Mouse (Mus musculus) midbrain, embryonic 16.5 days (tissue): ENCODE data around the gene Commd1. TPM values are rescaled to one million over a fixed set of nuclear protein-coding genes. Genes with fewer than 3 reads are reported as not detected.

Source experiments
- ATAC-seq: fragments of 200-750 bp; cut with Nextera tagmentation; 2 replicates; pipeline ENCODE4 v1.8.0; 2017; ENCODE audit warnings: moderate TSS enrichment
- H3K27ac ChIP-seq: fragments of 300-500 bp; sonication (generic); 2 replicates; pipeline ENCODE4 v1.5.1; 2014; ENCODE audit warnings: mild to moderate bottlenecking, low read length, mixed read lengths
- H3K27me3 ChIP-seq: fragments of 300-500 bp; sonication (generic); 2 replicates; pipeline ENCODE4 v1.6.1; 2014; ENCODE audit warnings: low read depth, low read length, mixed read lengths; ENCODE audit not compliant: control insufficient read depth, insufficient read depth
- H3K36me3 ChIP-seq: fragments of 300-500 bp; sonication (generic); 2 replicates; pipeline ENCODE4 v1.6.1; 2014; ENCODE audit warnings: mild to moderate bottlenecking, low read length, moderate library complexity, mixed read lengths; ENCODE audit not compliant: control insufficient read depth, insufficient read depth
- H3K4me1 ChIP-seq: fragments of 300-500 bp; sonication (generic); 2 replicates; pipeline ENCODE4 v1.6.1; 2014; ENCODE audit warnings: mild to moderate bottlenecking, low read length, mixed read lengths; ENCODE audit not compliant: control insufficient read depth, insufficient read depth
- H3K4me2 ChIP-seq: fragments of 300-500 bp; sonication (generic); 2 replicates; pipeline ENCODE4 v1.6.1; 2014; ENCODE audit warnings: mild to moderate bottlenecking, low read length, mixed read lengths
- H3K4me3 ChIP-seq: fragments of 300-500 bp; sonication (generic); 2 replicates; pipeline ENCODE4 v1.5.1; 2014; ENCODE audit warnings: low read depth, mild to moderate bottlenecking, low read length, moderate library complexity, mixed read lengths
- H3K9ac ChIP-seq: fragments of 300-500 bp; sonication (generic); 2 replicates; pipeline ENCODE4 v1.6.1; 2014; ENCODE audit warnings: low read depth, low read length, mixed read lengths
- H3K9me3 ChIP-seq: fragments of 300-500 bp; sonication (generic); replicated peaks from 2 replicates; pipeline ENCODE4 v1.6.1; 2014; ENCODE audit warnings: mild to moderate bottlenecking, low read length, mixed read lengths; ENCODE audit not compliant: control insufficient read depth, poor library complexity, severe bottlenecking
- WGBS: fragments of 180-500 bp; shearing (Covaris S2); extraction: QIAGEN DNeasy Blood & Tissue Kit; methylation state at CpG from one replicate; pipeline ENCODE4 v1.1.7; 2014; 5-methylcytosine and 5-hydroxymethylcytosine counted together
- polyA plus RNA-seq: library from polyadenylated mRNA; unstranded; fragments of >200 nt; fragmentation: Nextera tagmentation; extraction: Ambion mirVana; gene quantifications from 2 replicates; pipeline ENCODE4 v1.2.1, GENCODE M21; 2015

Gene Commd1
- polyA plus RNA-seq, 1 experiment from 2014 or later = 248 TPM

DNA sequence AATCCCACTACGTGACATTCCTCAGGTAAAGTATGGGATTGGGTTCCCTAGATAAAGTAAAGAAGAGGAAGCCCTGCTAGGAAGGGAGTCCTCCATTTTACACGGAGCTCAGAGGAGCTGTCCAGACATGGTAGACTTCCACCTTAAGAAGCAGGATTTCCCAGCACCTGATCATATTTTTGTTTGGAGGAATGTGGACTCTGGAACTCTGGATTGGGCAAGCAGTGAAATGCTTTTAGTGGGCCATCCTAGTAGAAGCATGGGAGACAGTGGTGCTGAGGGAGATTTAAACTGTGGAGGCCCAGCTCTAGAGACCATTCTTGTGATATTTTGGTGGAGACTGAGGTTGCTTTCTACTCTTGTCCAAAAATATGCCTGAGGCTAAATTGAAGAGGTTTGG is 59.6 kb downstream of the Commd1 start:
- Histone ChIP-seq H3K36me3 (no peaks in the 10 kb centered on the region), H3K9me3 (no peaks in the 10 kb centered on the region), H3K4me1 (no peaks in the 10 kb centered on the region), H3K4me2 (no peak overlapping the region), H3K27me3 (no peaks in the 10 kb centered on the region), H3K9ac (no peak overlapping the region), H3K4me3 (no peak overlapping the region), H3K27ac (no peak overlapping the region)
- no peak for ATAC-seq
- WGBS = 98% methylated on average over 2 of the region's 2 CpGs

DNA sequence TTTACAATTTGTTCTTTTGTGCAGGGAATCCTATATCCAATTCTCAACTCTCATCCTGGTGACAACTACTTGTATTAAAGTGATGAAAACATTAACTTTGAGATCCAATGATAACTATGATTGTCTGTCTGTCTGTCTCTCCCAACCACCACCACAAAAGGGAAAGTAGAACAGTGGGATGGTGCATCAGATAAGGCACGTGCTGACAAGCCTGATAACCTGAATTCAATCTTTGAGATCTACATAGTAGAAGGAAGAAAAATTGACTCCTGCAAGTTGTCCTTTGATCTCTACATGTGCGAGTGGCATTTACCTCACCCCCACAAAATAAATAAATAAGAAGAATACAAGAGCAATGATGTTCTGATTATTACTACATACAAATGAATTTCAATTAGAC is 62.8 kb downstream of the Commd1 start:
- 81% methylated on average over 2 of the region's 2 CpGs for WGBS
- no peak overlapping the region for H3K4me2 ChIP-seq
- H3K27me3 ChIP-seq = no peaks in the 10 kb centered on the region

DNA sequence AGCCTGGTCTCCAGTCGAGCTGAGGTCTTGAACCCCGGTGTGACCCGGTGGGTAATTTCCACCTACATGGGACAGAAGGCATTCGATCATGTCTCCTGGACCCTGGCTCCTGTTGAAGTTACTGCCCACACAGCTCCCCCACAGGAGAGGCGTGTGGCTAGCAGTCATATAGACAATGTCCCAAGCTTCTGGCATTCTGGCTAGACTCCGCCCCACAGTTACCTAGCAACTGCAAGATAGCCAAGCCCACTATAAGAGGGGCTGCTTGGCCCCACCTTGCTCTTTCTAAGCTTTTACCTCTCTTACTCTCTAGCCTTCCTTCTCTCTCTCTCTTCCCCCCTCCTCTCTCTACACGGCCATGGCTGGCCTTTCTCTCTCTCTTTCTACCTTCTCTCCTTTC is 64.4 kb downstream of the Commd1 start:
- no peak for ATAC-seq
- H3K9ac ChIP-seq = no peak overlapping the region
- WGBS = 85% methylated on average over 7 of the region's 7 CpGs

More for the DNA sequence above, 62.8 kb downstream of the Commd1 start:
- Histone ChIP-seq H3K4me3 (no peak overlapping the region), H3K27ac (no peak overlapping the region), H3K4me1 (no peaks in the 10 kb centered on the region), H3K9me3 (no peaks in the 10 kb centered on the region), H3K9ac (no peak overlapping the region), H3K36me3 (no peaks in the 10 kb centered on the region)
- ATAC-seq = no peak

DNA sequence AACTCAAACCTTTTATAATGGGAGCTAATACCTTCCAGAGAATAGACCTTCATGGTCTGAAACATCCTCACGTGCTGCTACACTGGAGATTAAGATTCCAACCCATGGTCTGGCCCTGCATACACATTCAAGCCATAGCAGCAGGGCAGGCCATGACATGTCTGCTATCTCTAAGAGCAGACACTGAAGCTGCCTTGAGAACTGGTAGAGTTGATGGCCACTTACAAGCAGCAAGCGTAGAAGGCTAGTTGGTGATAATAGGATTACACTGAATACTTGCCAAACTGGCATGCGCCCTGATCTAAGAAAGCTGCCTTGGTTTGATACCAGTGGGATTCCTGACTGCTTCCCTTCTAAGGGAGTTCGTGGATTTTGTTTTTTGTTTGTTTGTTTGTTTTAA is 68.4 kb downstream of the Commd1 start:
- Histone ChIP-seq H3K27ac (no peak overlapping the region), H3K4me1 (no peaks in the 10 kb centered on the region), H3K4me2 (no peak overlapping the region), H3K4me3 (no peak overlapping the region), H3K9me3 (no peaks in the 10 kb centered on the region), H3K9ac (no peak overlapping the region), H3K36me3 (no peaks in the 10 kb centered on the region), H3K27me3 (no peaks in the 10 kb centered on the region)
- WGBS = 63% methylated on average over 4 of the region's 4 CpGs
- ATAC-seq = no peak

More for the DNA sequence above, 64.4 kb downstream of the Commd1 start:
- no peaks in the 10 kb centered on the region for H3K4me1 ChIP-seq
- H3K4me2 ChIP-seq = no peak overlapping the region
- H3K9me3 ChIP-seq = no peaks in the 10 kb centered on the region
- no peak overlapping the region for H3K27ac ChIP-seq
- no peaks in the 10 kb centered on the region for H3K36me3 ChIP-seq
- H3K4me3 ChIP-seq = no peak overlapping the region
- H3K27me3 ChIP-seq = no peaks in the 10 kb centered on the region

DNA sequence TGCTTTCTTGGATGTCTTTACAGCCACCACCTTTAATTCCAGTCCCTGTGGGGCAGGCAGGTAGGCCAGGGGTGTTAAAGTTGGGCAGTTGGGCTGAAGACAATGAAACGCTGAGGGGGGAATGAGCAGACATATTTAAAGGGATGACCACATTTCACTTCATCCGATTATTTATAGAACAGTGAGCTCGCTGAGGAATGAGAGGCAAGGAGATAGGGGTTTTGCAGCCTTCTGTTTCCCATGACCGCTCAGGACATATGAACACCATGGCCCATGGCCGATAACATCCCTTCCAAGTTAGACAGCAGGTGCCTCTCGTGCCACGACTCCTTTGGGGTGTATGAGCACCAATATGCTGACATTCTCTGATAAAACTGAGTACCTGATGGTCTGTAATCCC is 70.4 kb downstream of the Commd1 start:
- Histone ChIP-seq H3K4me2 (no peak overlapping the region), H3K9ac (no peak overlapping the region), H3K9me3 (no peaks in the 10 kb centered on the region), H3K4me1 (no peaks in the 10 kb centered on the region), H3K4me3 (no peak overlapping the region), H3K36me3 (no peaks in the 10 kb centered on the region), H3K27me3 (no peaks in the 10 kb centered on the region), H3K27ac (no peak overlapping the region)
- ATAC-seq = no peak
- WGBS = 94% methylated on average over 7 of the region's 7 CpGs

DNA sequence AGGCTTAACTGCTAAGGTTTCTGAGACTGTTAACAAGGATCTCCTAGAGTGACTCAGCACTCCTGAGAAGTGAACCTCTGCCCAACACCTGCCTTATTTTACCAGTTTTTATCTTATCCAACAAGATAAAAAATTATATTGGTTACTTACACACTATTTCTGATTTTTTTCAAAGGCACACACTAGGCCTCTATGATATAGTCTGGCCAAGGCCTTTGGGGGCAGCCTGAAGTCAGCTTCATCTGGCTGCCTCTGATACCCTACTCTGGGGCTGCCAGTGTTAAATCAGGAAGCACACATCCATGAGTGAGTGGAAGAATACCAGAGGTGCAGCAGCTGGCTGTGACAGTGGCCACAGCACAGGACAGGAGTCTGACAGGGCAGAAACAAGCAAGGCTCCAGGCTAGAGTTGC is 75.7 kb downstream of the Commd1 start:
- no peak overlapping the region for H3K27ac ChIP-seq
- H3K27me3 ChIP-seq = no peaks in the 10 kb centered on the region
- no peaks in the 10 kb centered on the region for H3K36me3 ChIP-seq
- H3K4me2 ChIP-seq = no peak overlapping the region
- no peak for ATAC-seq
- H3K9me3 ChIP-seq = no peaks in the 10 kb centered on the region
- H3K9ac ChIP-seq = no peak overlapping the region
- no peak overlapping the region for H3K4me3 ChIP-seq
- no peaks in the 10 kb centered on the region for H3K4me1 ChIP-seq

DNA sequence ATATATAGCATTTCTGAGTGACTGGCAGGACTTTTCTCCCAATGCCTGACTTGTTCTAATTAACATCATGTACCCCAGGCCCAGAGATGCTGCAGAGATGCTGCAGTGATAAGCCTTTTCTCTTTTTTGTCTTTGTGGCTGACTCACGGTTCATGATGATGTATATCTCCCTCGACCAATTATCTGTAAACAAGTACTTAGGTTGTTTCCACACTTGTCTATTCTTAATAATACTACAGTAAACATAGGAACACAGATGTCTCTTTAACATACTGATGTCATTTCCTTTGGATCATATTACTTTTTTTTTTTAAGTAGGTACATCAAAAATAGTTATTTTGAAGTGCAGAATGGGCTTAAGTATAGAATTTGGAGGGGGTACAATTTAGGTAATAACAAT is 79.3 kb downstream of the Commd1 start:
- H3K9ac ChIP-seq = no peak overlapping the region
- H3K4me3 ChIP-seq = no peak overlapping the region
- no peaks in the 10 kb centered on the region for H3K36me3 ChIP-seq
- no peaks in the 10 kb centered on the region for H3K4me1 ChIP-seq
- no peak for ATAC-seq
- no peaks in the 10 kb centered on the region for H3K27me3 ChIP-seq
- 82% methylated on average over 2 of the region's 2 CpGs for WGBS
- H3K27ac ChIP-seq = no peak overlapping the region
- no peak overlapping the region for H3K4me2 ChIP-seq
- no peaks in the 10 kb centered on the region for H3K9me3 ChIP-seq

DNA sequence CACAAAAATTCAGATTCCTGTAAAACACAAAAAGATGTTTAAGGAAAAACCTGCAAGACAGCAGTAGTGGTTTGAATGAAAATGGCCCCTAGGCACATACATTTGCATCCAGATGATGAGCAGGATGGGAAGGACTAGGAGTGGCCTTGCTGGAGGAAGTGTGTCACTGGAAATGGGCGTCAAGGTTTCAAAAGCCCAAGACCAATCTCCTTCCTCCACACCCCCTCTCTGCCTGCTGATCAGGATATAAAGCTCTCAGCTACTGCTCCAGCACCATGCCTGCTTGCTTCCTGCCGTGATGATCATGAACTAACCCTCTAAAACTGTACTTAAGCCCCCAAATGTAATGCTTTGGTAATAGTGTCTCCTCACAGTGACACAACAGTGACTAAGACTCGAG is 82.1 kb downstream of the Commd1 start:
- Histone ChIP-seq H3K9ac (no peak overlapping the region), H3K4me2 (no peak overlapping the region), H3K9me3 (no peaks in the 10 kb centered on the region), H3K36me3 (no peaks in the 10 kb centered on the region), H3K27ac (no peak overlapping the region), H3K4me1 (no peaks in the 10 kb centered on the region), H3K4me3 (no peak overlapping the region), H3K27me3 (no peaks in the 10 kb centered on the region)
- no peak for ATAC-seq
- WGBS = 92% methylated on average over 3 of the region's 3 CpGs

DNA sequence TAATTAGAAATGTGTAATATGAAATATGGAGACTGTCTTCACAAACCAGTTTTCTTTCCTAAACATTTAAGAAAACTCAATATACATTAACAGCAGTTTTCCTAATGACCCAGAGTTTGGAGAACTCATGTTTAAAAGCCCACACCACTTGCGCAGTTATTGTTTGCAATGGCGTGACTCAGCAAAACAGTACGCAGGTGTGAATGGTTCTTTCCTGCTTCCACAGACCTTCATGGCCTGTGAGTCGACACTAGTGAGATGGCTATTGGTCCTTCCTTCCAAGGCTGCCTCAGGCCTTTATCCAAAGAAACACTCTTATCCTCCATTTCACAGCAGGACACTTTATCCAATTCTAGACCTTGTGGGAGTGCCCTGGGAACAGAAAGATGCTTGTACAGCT is 84.5 kb downstream of the Commd1 start:
- no peak for ATAC-seq
- H3K36me3 ChIP-seq = no peaks in the 10 kb centered on the region
- H3K4me3 ChIP-seq = no peak overlapping the region
- no peaks in the 10 kb centered on the region for H3K4me1 ChIP-seq
- 94% methylated on average over 4 of the region's 4 CpGs for WGBS
- no peak overlapping the region for H3K9ac ChIP-seq
- no peak overlapping the region for H3K27ac ChIP-seq
- no peaks in the 10 kb centered on the region for H3K9me3 ChIP-seq
- H3K4me2 ChIP-seq = no peak overlapping the region
- no peaks in the 10 kb centered on the region for H3K27me3 ChIP-seq

DNA sequence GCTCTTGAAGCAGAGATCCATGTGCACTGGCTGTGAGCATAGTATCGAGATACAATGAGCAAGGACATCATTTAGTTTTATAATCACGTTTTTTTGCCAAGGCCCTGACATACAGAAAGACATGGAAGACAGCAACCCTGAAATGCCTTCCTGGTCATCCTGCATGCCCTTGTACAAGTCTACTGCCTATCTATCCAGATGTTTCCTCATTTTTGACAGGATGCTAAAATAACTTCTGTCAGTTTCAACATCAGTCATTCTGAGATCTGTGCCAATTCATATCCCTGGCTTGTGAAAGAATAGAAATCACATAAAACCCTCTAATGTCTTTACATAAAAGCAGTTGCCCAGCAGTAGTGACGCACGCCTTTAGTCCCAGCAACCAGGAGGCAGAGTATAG is 85.1 kb downstream of the Commd1 start:
- H3K4me1 ChIP-seq = no peaks in the 10 kb centered on the region
- no peaks in the 10 kb centered on the region for H3K36me3 ChIP-seq
- WGBS = 92% methylated on average over 4 of the region's 4 CpGs
- no peaks in the 10 kb centered on the region for H3K27me3 ChIP-seq
- no peaks in the 10 kb centered on the region for H3K9me3 ChIP-seq
- no peak overlapping the region for H3K4me3 ChIP-seq
- H3K27ac ChIP-seq = no peak overlapping the region
- H3K4me2 ChIP-seq = no peak overlapping the region
- no peak overlapping the region for H3K9ac ChIP-seq
- no peak for ATAC-seq
